Mouse (Mus musculus) left cerebral cortex, postnatal 14 days (tissue): ENCODE measurements around the gene Taf4. TPM values are rescaled to one million over a fixed set of nuclear protein-coding genes. Genes with fewer than 3 reads are reported as not detected.

ENCODE experiments used
- DNase-seq, 2 experiments: peaks; one replicate each; pipeline ENCODE4 v3.0.0; 2021 to 2022; ENCODE audit warnings: low spot score in 2 of 2, mixed read lengths in 1 of 2
- intact Hi-C: fragments of 180-260 bp; cut with DNase I; formaldehyde crosslinking; loops from one replicate; pipeline ENCODE4 v1.15.1; 2025
- total RNA-seq, 2 experiments: library from RNA; stranded (reverse); gene quantifications; 2 replicates each; pipeline ENCODE4 v1.2.3; 2021

The Taf4 gene
- total RNA-seq, 2 experiments from 2014 or later = 15.2 to 17.4 TPM

- intact Hi-C loops = loop anchor here (5.0 to 10.0 kb wide), 4 partner anchors 293 to 1443 kb away; partner anchors contain the start of gene Cdh26
- DNase-seq = peak; percentile 66 to 70
Measured at GRCm38 (mm10) chr2:179877551-179878215, 98.8 kb downstream of the Taf4 start.

GRCm38 (mm10) chr2:179875147-179875546 lies 101.3 kb downstream of the Taf4 start:
- DNase-seq = peak; percentile 61 to 85
- intact Hi-C loops = loop anchor here (2.0 to 10.0 kb wide), 6 partner anchors 44 to 1440 kb away; partner anchors contain the start of gene Cdh26

- intact Hi-C loops = loop anchor here (5.0 to 10.0 kb wide), 5 partner anchors 191 to 1439 kb away; partner anchors contain the start of genes Cdh26 and Cdh4
- peak in 1 of 2 experiments; percentile 30 for DNase-seq
Measured at GRCm38 (mm10) chr2:179873315-179873714, 103.1 kb downstream of the Taf4 start.

- intact Hi-C loops = loop anchor here (5.0 to 10.0 kb wide), 5 partner anchors 190 to 1438 kb away; partner anchors contain the start of genes Cdh26 and Cdh4
- DNase-seq = peak; percentile 64 to 73
Measured at GRCm38 (mm10) chr2:179872724-179873123, 103.7 kb downstream of the Taf4 start.

- peak; percentile 49 to 57 for DNase-seq
- intact Hi-C loops = loop anchor here (5.0 to 10.0 kb wide), 5 partner anchors 188 to 1435 kb away; partner anchors contain the start of genes Cdh26 and Cdh4
Measured at GRCm38 (mm10) chr2:179869871-179870270, 106.6 kb downstream of the Taf4 start.

GRCm38 (mm10) chr2:179867669-179868068 lies 108.8 kb downstream of the Taf4 start:
- intact Hi-C loops = no loop called here
- DNase-seq = no peak

GRCm38 (mm10) chr2:179865097-179865496 lies 111.3 kb downstream of the Taf4 start:
- DNase-seq = no peak
- intact Hi-C loops = no loop called here

- DNase-seq = no peak
- intact Hi-C loops = no loop called here
Measured at GRCm38 (mm10) chr2:179863266-179863665, 113.2 kb downstream of the Taf4 start.

GRCm38 (mm10) chr2:179862676-179863075 lies 113.8 kb downstream of the Taf4 start:
- no peak for DNase-seq
- intact Hi-C loops = no loop called here

Other genes with a start within 250 kb of the Taf4 start
- gene Lsm14b, start 48.3 kb upstream of the Taf4 start, total RNA-seq = 100 to 1,000 TPM; 129 to 133 TPM
- 100 to 1,000 TPM; 190 to 195 TPM for gene Psma7, start 65.8 kb upstream of the Taf4 start, total RNA-seq
- gene Ss18l1, start 65.9 kb upstream of the Taf4 start, total RNA-seq = 10 to 100 TPM; 33.8 to 35.0 TPM
- gene Mtg2, start 93.9 kb upstream of the Taf4 start, total RNA-seq = 10 to 100 TPM; 16.1 to 17.8 TPM
- gene Hrh3, start 127.8 kb upstream of the Taf4 start, total RNA-seq = 10 to 100 TPM; 65.4 to 73.5 TPM
- 10 to 100 TPM; 51.4 to 52.8 TPM for gene Osbpl2, start 142.7 kb upstream of the Taf4 start, total RNA-seq
- 100 to 1,000 TPM; 104 to 109 TPM for gene Adrm1, start 194.8 kb upstream of the Taf4 start, total RNA-seq
- 1 to 10 TPM; 8.0 to 9.7 TPM for gene Lama5, start 249.2 kb upstream of the Taf4 start, total RNA-seq